Mouse (Mus musculus) heart, adult 2 months (tissue): Measurements from ENCODE around the gene Ikzf2. TPM values are rescaled to one million over a fixed set of nuclear protein-coding genes. Genes with fewer than 3 reads are reported as not detected.

ENCODE experiments used
- DNase-seq, 2 experiments: peaks; one replicate each; pipeline ENCODE4 v3.0.0; 2021
- H3K27ac ChIP-seq: fragments of 200-600 bp; 2 replicates; pipeline ENCODE4 v1.8.1; 2022
- H3K27me3 ChIP-seq: fragments of 200-500 bp; 2 replicates; pipeline ENCODE4 v1.6.1; 2012; ENCODE audit warnings: mild to moderate bottlenecking, low read length, inconsistent platforms, mixed read lengths; ENCODE audit not compliant: control insufficient read depth, insufficient read depth
- H3K36me3 ChIP-seq: fragments of 200-500 bp; 2 replicates; pipeline ENCODE4 v1.6.1; 2012; ENCODE audit warnings: low read length, inconsistent platforms; ENCODE audit not compliant: control insufficient read depth, insufficient read depth
- H3K4me1 ChIP-seq: fragments of 200-500 bp; 2 replicates; pipeline ENCODE4 v1.6.1; 2011; ENCODE audit warnings: low read length; ENCODE audit not compliant: control insufficient read depth, insufficient read depth
- H3K4me3 ChIP-seq: fragments of 200-600 bp; 2 replicates; pipeline ENCODE4 v1.8.1; 2022
- H3K79me2 ChIP-seq: fragments of 200-500 bp; replicated peaks from 2 replicates; pipeline ENCODE4 v1.6.1; 2012; ENCODE audit warnings: mild to moderate bottlenecking, inconsistent platforms, low read length, moderate library complexity, mixed read lengths; ENCODE audit not compliant: control insufficient read depth, insufficient read depth
- H3K9ac ChIP-seq: fragments of 200-500 bp; 2 replicates; pipeline ENCODE4 v1.6.1; 2012; ENCODE audit warnings: low read depth, mild to moderate bottlenecking, control low read depth, inconsistent platforms, low read length, mixed read lengths
- CTCF ChIP-seq: fragments of 200-600 bp; IDR thresholded peaks from 2 replicates; pipeline ENCODE4 v1.8.1; 2022; ENCODE audit warnings: antibody characterized with exemption, mild to moderate bottlenecking, moderate library complexity
- EP300 ChIP-seq: fragments of 200-500 bp; IDR thresholded peaks from 2 replicates; pipeline ENCODE4 v1.6.1; 2011; ENCODE audit warnings: low read depth, low read length, control low read depth; ENCODE audit not compliant: insufficient read depth
- POLR2A ChIP-seq: fragments of 200-500 bp; IDR thresholded peaks from 2 replicates; pipeline ENCODE4 v1.6.1; 2011; ENCODE audit warnings: mild to moderate bottlenecking, low read depth, low read length, control low read depth; ENCODE audit not compliant: insufficient read depth
- WGBS: fragments of 180-500 bp; shearing (Covaris S2); methylation state at CpG from one replicate; pipeline ENCODE4 v1.1.7; 2018; 5-methylcytosine and 5-hydroxymethylcytosine counted together
- intact Hi-C: fragments of 180-260 bp; cut with DNase I; formaldehyde crosslinking; loops from one replicate; pipeline ENCODE4 v1.15.1; 2025
- polyA plus RNA-seq: library from polyadenylated mRNA; depleted of rRNA; stranded (reverse); fragments of >200 nt; gene quantifications from 2 replicates; pipeline ENCODE4 v1.2.3, GENCODE M21; 2012
- total RNA-seq, 2 experiments: library from RNA; stranded (reverse); gene quantifications; 2 replicates each; pipeline ENCODE4 v1.2.3; 2021

The Ikzf2 gene
- total and polyA plus RNA-seq, 3 experiments = 1.8 to 7.9 (median 6.1) TPM

GRCm38 (mm10) chr1:69513595-69514250, 173.3 kb downstream of the Ikzf2 start:
- H3K27ac ChIP-seq = no peak overlapping the region

GRCm38 (mm10) chr1:69508275-69508674, 178.8 kb downstream of the Ikzf2 start:
- no peaks in the 10 kb centered on the region for H3K79me2 ChIP-seq
- TF ChIP-seq CTCF = no peak
- TF ChIP-seq EP300 = no peak
- no peak for TF ChIP-seq POLR2A
- no peaks in the 10 kb centered on the region; the same call in 1 of the 2 replicates for H3K4me1 ChIP-seq
- H3K27me3 ChIP-seq = no peaks in the 10 kb centered on the region
- 73% methylated on average over 3 of the region's 3 CpGs for WGBS
- no peak overlapping the region for H3K9ac ChIP-seq
- no peak overlapping the region for H3K4me3 ChIP-seq
- DNase-seq = no peak
- no peaks in the 10 kb centered on the region for H3K36me3 ChIP-seq
- H3K27ac ChIP-seq = no peak overlapping the region
- intact Hi-C loops = no loop called here

More at GRCm38 (mm10) chr1:69513595-69514250, 173.3 kb downstream of the Ikzf2 start:
- no peak for TF ChIP-seq POLR2A
- TF ChIP-seq CTCF = no peak
- no peak for TF ChIP-seq EP300
- intact Hi-C loops = no loop called here
- Histone ChIP-seq H3K27me3 (no peaks in the 10 kb centered on the region), H3K79me2 (no peaks in the 10 kb centered on the region), H3K4me1 (no peaks in the 10 kb centered on the region), H3K4me3 (no peak overlapping the region), H3K36me3 (no peaks in the 10 kb centered on the region), H3K9ac (no peak overlapping the region)
- 25% methylated on average over 5 of the region's 5 CpGs for WGBS
- no peak for DNase-seq

GRCm38 (mm10) chr1:69507513-69507912, 179.5 kb downstream of the Ikzf2 start:
- intact Hi-C loops = no loop called here
- no peak for TF ChIP-seq POLR2A
- TF ChIP-seq EP300 = no peak
- no peak for TF ChIP-seq CTCF
- Histone ChIP-seq H3K36me3 (no peaks in the 10 kb centered on the region), H3K9ac (no peak overlapping the region), H3K4me1 (no peaks in the 10 kb centered on the region; the same call in 1 of the 2 replicates), H3K4me3 (no peak overlapping the region), H3K27ac (no peak overlapping the region), H3K27me3 (no peaks in the 10 kb centered on the region), H3K79me2 (no peaks in the 10 kb centered on the region)
- WGBS = 55% methylated on average over 6 of the region's 6 CpGs
- DNase-seq = no peak

GRCm38 (mm10) chr1:69506615-69507159, 180.4 kb downstream of the Ikzf2 start:
- Histone ChIP-seq H3K79me2 (no peaks in the 10 kb centered on the region), H3K27ac (no peak overlapping the region), H3K36me3 (no peaks in the 10 kb centered on the region), H3K9ac (no peak overlapping the region), H3K4me3 (no peak overlapping the region), H3K4me1 (no peaks in the 10 kb centered on the region; the same call in 1 of the 2 replicates), H3K27me3 (no peaks in the 10 kb centered on the region)
- TF ChIP-seq CTCF (no peak), EP300 (no peak)
- intact Hi-C loops = no loop called here
- 86% methylated on average over 7 of the region's 7 CpGs for WGBS
- DNase-seq = no peak

- peak in 1 of 2 experiments; percentile 3 for DNase-seq
- intact Hi-C loops = no loop called here
Measured at GRCm38 (mm10) chr1:69506011-69506410, 181.0 kb downstream of the Ikzf2 start.

GRCm38 (mm10) chr1:69500388-69500787, 186.7 kb downstream of the Ikzf2 start:
- intact Hi-C loops = no loop called here
- Histone ChIP-seq H3K27me3 (no peaks in the 10 kb centered on the region), H3K79me2 (no peaks in the 10 kb centered on the region), H3K4me3 (no peak overlapping the region), H3K4me1 (no peaks in the 10 kb centered on the region), H3K36me3 (no peaks in the 10 kb centered on the region), H3K27ac (no peak overlapping the region), H3K9ac (no peak overlapping the region)
- 71% methylated on average over 3 of the region's 3 CpGs for WGBS
- TF ChIP-seq EP300 (no peak), POLR2A (no peak), CTCF (no peak)
- DNase-seq = no peak

More at GRCm38 (mm10) chr1:69506011-69506410, 181.0 kb downstream of the Ikzf2 start:
- WGBS = 71% methylated on average over 6 of the region's 6 CpGs
- Histone ChIP-seq H3K4me1 (no peaks in the 10 kb centered on the region; the same call in 1 of the 2 replicates), H3K79me2 (no peaks in the 10 kb centered on the region), H3K27me3 (no peaks in the 10 kb centered on the region), H3K36me3 (no peaks in the 10 kb centered on the region), H3K27ac (no peak overlapping the region), H3K9ac (no peak overlapping the region), H3K4me3 (no peak overlapping the region)
- TF ChIP-seq POLR2A = no peak
- no peak for TF ChIP-seq CTCF
- TF ChIP-seq EP300 = no peak
